Mouse (Mus musculus): Measurements from ENCODE around the gene Ybx3. TPM values are rescaled to one million over a fixed set of nuclear protein-coding genes. Genes with fewer than 3 reads are reported as not detected.

The Ybx3 gene
- total RNA-seq, 2 experiments from 2014 or later: 242 to 252 TPM

- no peak for DNase-seq
- intact Hi-C loops (cut with DNase I): no loop called here
Measured at GRCm38 (mm10) chr6:131344346-131344745, 43.9 kb downstream of the Ybx3 start.

GRCm38 (mm10) chr6:131340082-131340481, 48.2 kb downstream of the Ybx3 start:
- no peak for DNase-seq
- intact Hi-C loops (cut with DNase I): no loop called here

- DNase-seq: no peak
- intact Hi-C loops (cut with DNase I): no loop called here
Measured at GRCm38 (mm10) chr6:131339309-131339708, 49.0 kb downstream of the Ybx3 start.

- intact Hi-C loops (cut with DNase I): no loop called here
- DNase-seq: no peak
Measured at GRCm38 (mm10) chr6:131338787-131339186, 49.5 kb downstream of the Ybx3 start.

GRCm38 (mm10) chr6:131327076-131327475, 61.2 kb downstream of the Ybx3 start:
- intact Hi-C loops (cut with DNase I): no loop called here
- no peak for DNase-seq

- intact Hi-C loops (cut with DNase I): no loop called here
- no peak for DNase-seq
Measured at GRCm38 (mm10) chr6:131321854-131322639, 66.2 kb downstream of the Ybx3 start.

- intact Hi-C loops (cut with DNase I): no loop called here
- no peak for DNase-seq
Measured at GRCm38 (mm10) chr6:131316155-131317101, 71.8 kb downstream of the Ybx3 start.

Other genes with a start within 250 kb of the Ybx3 start
- gene Klra2, start 141.1 kb downstream of the Ybx3 start, total RNA-seq (2021): under 1 TPM; 0.39 to 0.65 TPM
- gene Magohb, start 95.2 kb downstream of the Ybx3 start, total RNA-seq (2021): 1 to 10 TPM; 6.4 to 7.1 TPM
- gene Styk1, start 34.9 kb downstream of the Ybx3 start, total RNA-seq (2021): under 1 TPM; 0.22 to 0.30 TPM
- gene 5430401F13Rik, start 97.9 kb upstream of the Ybx3 start, total RNA-seq (2021): not detected
- gene Gm6619, start 97.9 kb upstream of the Ybx3 start, total RNA-seq (2021): not detected
- not detected for gene Tas2r130, start 242.4 kb upstream of the Ybx3 start, total RNA-seq (2021)

Data from heart, postnatal 36 days (tissue).